Mouse (Mus musculus) liver, embryonic 14.5 days (tissue): ENCODE measurements around the gene Faxc.

Experiments used
- CTCF ChIP-seq: IDR thresholded peaks from 2 replicates; pipeline ENCODE4 v1.5.1; 2016; ENCODE audit warnings: antibody characterized with exemption, low read depth, control low read depth
- EP300 ChIP-seq: IDR thresholded peaks from 2 replicates; pipeline ENCODE4 v1.6.1; 2016; ENCODE audit warnings: antibody characterized with exemption, low read depth

DNA sequence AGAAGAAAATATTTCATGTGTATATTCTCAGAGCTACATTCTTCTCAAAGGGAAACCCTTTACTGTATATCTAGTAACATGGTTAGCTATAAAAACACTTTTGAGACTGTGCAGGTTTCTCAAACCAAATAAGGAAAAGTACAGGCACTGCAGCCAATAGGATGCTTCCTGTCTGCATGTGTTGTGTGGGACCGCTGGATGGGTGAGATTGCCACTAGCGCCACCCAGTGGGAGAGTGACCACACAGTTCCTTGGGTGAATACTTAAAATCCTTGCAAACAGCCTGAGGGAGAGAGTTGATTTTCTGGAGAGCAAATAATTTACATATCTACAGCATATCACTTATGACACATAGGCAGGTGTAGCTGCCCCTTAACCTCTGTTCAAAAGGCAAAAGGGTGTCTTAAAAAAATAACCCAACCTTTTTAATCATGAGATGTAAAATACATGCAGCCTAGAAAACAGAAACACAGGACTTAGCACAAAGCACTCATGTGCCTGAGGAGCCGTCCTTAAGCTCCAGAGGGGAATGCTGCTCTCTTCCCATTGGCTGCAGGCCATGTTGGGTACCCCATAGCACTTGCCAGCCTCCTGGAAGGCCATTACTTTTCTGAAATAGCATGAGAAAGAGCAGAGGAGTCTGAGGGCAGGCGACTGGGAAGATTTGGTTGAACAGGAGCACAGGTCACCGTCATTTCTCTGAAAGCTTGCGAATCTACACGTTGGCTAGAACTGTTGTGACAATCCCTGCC lies 26.6 kb downstream of the Faxc start:
- TF ChIP-seq CTCF (peak; percentile 66), EP300 (no peak)
